Mouse (Mus musculus) bone marrow macrophage, adult 2 months (primary cell): ENCODE results near the gene Myh9. TPM values are rescaled to one million over a fixed set of nuclear protein-coding genes. Genes with fewer than 3 reads are reported as not detected.

ENCODE experiments used
- H3K27ac ChIP-seq: 2 replicates; pipeline ENCODE4 v1.5.1; 2012; ENCODE audit warnings: low read depth, low read length; ENCODE audit not compliant: insufficient read depth
- H3K4me1 ChIP-seq: 2 replicates; pipeline ENCODE4 v1.6.1; 2012; ENCODE audit warnings: low read length; ENCODE audit not compliant: control insufficient read depth, insufficient read depth
- H3K4me3 ChIP-seq: 2 replicates; pipeline ENCODE4 v1.5.1; 2012; ENCODE audit warnings: mild to moderate bottlenecking, low read length, moderate library complexity; ENCODE audit not compliant: insufficient read depth
- CTCF ChIP-seq: IDR thresholded peaks from 2 replicates; pipeline ENCODE4 v1.5.1; 2012; ENCODE audit warnings: low read depth, mild to moderate bottlenecking, low read length, moderate library complexity
- POLR2A ChIP-seq: IDR thresholded peaks from 2 replicates; pipeline ENCODE4 v1.6.1; 2012; ENCODE audit warnings: mild to moderate bottlenecking, low read depth, low read length, borderline replicate concordance
- polyA plus RNA-seq: library from polyadenylated mRNA; stranded (reverse); fragments of >200 nt; gene quantifications from 2 replicates; pipeline ENCODE4 v1.2.4, GENCODE M21; 2012; ENCODE audit not compliant: missing spikeins, insufficient read depth, insufficient read length

Gene Myh9
- polyA plus RNA-seq, 1 experiment: 194 TPM

DNA sequence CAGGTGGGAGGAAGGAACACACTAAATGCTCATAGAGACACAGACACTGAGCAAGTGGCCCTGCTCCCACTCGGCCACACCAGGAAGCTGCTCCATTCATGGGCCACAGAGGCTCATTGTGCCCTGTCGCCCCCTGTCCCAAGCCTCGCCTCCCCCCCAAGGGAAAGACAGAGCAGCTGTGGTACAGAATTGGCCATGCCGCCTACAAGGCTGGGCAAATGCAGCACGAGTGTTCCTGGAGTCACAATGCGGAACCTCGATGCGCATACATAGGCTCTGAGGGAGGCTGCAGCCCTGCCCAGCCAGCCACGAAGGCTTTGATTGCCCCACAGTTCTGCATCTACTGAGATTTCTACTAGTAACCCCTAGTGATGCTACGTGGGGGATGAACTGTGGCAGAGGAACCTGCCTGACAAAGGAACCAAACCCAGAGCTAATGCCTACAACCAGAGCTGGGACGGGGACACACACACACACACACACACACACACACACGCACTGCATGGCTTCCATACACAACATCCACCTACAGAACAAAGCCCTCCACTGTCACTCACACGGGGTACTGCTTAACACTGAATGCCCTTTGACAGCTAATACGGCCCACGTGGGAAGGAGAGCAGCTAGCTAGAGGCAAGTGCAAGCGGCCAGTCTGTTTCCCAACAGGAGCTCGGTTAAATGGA, 31.4 kb downstream of the Myh9 start:
- Histone ChIP-seq H3K4me3 (no peak overlapping the region), H3K27ac (no peak overlapping the region), H3K4me1 (peaks cover 51% of the 10 kb centered on the region)
- TF ChIP-seq POLR2A (no peak), CTCF (no peak)

DNA sequence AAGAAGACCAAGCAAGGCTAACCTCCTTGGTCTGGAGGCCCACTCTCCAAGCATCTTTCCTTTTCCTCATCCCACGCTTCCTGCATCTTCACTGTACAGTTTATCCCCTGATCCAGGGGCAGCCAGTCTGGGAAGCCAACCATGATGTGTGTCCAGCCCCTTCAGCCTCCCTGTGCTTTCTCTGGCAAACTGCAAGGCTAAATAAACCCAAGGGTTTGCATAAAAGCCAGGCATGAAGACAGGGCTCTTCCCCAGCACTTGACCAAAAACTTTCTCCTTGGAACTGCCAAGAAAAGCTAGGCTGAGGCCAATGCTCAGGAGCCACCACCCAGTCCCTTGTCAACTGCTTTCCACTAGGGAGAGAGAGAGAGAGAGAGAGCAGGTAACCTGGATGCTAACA, 32.5 kb downstream of the Myh9 start:
- Histone ChIP-seq H3K4me1 (peaks cover 51% of the 10 kb centered on the region), H3K27ac (no peak overlapping the region), H3K4me3 (no peak overlapping the region)
- TF ChIP-seq POLR2A (no peak), CTCF (no peak)

DNA sequence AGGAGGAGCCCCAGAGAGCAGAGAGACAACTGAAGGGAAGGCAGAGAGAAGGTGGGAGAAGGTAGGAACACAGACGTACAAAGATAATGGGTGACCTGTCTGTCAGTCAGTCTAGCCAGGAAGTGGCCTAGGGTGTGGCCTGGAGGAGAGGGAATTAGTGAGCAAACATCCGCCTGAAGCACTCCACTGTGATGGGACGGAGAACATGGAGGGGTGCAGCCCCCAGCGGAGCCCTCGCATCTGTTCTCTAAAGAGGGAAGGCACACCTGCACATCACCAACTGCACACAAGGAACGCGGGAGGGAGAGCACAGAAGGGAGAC, 34.8 kb downstream of the Myh9 start:
- TF ChIP-seq POLR2A (no peak), CTCF (no peak)
- H3K4me3 ChIP-seq: no peak overlapping the region
- peaks cover 56% of the 10 kb centered on the region for H3K4me1 ChIP-seq
- no peak overlapping the region for H3K27ac ChIP-seq

DNA sequence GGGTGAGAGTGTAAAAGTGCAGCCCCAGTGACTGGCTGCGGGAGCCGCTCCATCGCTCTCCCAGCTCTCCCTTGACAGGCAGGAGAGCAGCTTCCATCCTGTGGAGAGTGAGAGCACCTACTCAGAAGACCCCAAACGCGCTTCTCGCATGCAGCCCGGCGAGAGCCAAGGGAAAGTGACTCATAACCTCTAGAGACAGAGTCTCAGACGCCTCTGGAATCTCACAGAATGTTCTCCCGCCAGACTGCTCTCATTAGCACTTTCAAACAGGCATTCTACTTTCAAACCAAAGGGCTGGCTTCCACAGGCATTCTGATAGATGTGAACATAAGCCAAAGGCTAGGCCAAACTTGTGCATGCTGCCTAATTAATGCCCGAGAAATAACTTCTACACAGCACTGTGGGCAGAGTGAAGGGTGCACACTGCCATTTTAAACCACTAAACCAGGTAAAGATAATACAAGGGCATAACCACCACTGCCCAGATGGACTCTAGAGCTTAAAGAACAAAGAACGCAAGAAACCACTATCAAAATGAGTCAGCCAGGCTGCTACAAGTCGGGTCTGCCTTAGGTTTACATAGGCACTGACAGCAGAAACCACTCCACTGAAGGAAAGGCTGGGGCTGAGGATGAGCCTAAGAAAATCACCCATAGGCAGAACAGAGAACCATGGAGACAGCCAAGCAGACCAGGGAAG, 35.3 kb downstream of the Myh9 start:
- H3K4me1 ChIP-seq: peaks cover 61% of the 10 kb centered on the region
- TF ChIP-seq CTCF (no peak), POLR2A (no peak)
- no peak overlapping the region for H3K27ac ChIP-seq
- H3K4me3 ChIP-seq: no peak overlapping the region

DNA sequence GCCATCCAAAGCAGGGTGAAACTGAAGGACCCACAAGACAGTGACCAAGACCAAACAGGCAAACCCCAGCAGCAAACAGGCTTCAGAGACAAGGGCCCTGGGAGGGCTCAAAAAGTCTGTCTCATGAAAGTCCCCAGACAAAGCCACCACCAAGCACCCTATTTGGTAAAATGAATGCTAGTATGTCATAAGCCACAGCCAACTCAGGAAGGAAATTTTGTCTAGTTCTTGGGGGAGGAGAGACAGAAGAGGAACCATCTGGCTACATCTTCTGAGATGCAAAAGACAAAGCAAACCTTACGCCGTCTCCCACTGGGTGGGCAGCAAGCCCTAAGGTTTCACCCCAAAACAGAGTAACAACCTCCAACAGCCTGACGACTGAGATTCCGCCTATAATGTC, 36.3 kb downstream of the Myh9 start:
- Histone ChIP-seq H3K27ac (peak overlapping the region; percentile 30), H3K4me3 (no peak overlapping the region), H3K4me1 (peaks cover 71% of the 10 kb centered on the region)
- no peak for TF ChIP-seq POLR2A
- no peak for TF ChIP-seq CTCF

DNA sequence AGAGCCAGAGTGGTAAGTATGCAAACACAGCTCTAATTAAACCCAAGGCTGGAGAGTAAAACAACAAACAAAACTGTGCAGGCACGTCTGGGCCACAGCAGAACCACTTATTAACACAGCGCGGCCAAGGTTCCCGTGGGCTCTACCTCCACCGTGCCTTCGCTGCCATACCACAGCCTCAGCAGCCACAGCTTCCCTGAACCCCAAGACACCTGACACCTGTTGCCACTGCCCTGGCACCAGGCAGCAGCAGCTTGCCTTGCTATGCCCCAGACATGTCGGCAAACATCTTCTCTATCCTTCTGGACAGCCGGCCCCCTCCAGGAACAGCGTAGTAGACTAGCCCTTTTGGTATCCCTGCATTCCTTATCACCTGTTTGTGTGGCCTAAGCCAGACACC, 37.0 kb downstream of the Myh9 start:
- Histone ChIP-seq H3K4me1 (peaks cover 76% of the 10 kb centered on the region), H3K4me3 (no peak overlapping the region), H3K27ac (no peak overlapping the region)
- TF ChIP-seq POLR2A: no peak
- TF ChIP-seq CTCF: no peak

DNA sequence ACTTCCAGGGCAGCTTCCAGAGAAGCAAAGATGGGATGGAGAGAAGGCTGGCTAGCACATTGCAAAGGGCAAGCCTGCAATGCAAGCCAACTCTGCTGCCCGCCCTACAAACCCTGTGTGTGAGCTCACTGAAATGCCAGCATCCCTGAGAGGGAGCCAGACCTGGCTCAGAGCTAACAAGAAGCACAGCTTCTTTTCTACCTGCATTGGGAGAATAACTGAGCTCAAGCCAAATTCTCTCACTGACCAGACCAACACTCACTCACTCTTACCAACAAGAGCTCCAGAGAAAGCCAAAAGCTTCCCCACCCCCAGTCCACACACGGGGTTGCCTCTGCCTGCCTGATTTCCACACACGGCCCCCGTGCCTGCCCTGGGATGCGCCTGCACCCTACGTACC, 37.5 kb downstream of the Myh9 start:
- Histone ChIP-seq H3K4me3 (no peak overlapping the region), H3K4me1 (peaks cover 81% of the 10 kb centered on the region), H3K27ac (no peak overlapping the region)
- TF ChIP-seq POLR2A: no peak
- no peak for TF ChIP-seq CTCF

DNA sequence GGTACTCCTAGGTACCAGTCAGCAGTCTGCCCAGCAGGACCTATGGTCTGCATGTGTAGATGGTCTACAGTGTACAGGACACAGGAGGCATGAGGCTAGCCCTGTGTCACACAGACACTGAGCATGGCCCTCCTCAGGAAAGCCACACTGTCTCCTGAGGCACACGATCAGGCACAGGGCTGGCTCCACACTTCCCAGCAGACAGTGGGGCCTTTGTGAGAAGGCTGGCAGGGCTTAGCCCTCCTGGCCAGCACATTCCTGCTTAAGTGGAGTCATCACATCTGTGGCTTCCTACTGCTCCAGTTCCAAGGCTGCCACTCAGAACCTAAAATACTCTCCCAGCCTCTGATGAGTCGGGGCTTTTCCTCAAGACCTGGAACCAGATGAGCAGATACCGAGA, 38.2 kb downstream of the Myh9 start:
- Histone ChIP-seq H3K4me1 (peaks cover 88% of the 10 kb centered on the region), H3K4me3 (no peak overlapping the region), H3K27ac (no peak overlapping the region)
- TF ChIP-seq POLR2A (no peak), CTCF (no peak)

DNA sequence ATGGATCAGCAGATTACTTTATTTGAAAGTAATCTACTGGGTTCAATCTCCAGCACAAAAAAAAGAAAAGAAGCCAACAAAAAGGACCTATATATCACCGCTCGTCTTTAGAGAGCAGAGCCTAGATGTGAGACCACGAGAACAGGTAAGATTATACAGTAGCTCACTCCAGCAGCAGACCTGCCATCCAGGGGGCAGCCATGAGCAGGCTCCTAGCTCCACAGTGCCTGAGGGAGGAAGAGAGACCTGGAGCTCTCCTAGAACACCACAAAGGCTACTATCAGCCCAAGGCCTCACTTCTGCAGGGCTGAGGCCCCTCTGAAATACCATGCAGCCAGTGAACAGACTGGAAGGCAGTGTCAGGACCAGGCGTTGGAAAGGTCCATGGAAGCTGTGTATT, 39.0 kb downstream of the Myh9 start:
- Histone ChIP-seq H3K4me1 (peaks cover 95% of the 10 kb centered on the region), H3K4me3 (no peak overlapping the region), H3K27ac (no peak overlapping the region)
- TF ChIP-seq CTCF: no peak
- TF ChIP-seq POLR2A: no peak

DNA sequence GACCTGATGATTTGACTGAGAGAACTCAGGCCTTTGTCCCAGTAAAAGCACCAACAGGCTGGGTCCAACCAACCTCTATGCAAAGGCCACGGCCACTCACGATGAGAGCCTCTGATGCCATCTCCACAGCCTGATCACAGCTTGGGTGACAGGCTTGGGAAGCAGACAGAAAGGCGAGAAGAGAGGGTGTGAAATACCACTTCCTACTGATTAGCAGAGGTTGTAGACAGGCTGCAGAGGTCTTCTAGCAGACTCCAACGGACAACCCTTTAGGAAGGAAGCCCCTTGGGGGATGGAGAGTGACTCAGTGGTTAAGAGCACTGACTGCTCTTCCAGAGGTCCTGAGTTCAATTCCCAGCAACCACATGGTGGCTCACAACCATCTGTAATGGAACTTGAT, 40.8 kb downstream of the Myh9 start:
- Histone ChIP-seq H3K4me3 (no peak overlapping the region), H3K4me1 (peaks cover 85% of the 10 kb centered on the region), H3K27ac (peak overlapping the region; percentile 75)
- TF ChIP-seq POLR2A: no peak
- no peak for TF ChIP-seq CTCF

DNA sequence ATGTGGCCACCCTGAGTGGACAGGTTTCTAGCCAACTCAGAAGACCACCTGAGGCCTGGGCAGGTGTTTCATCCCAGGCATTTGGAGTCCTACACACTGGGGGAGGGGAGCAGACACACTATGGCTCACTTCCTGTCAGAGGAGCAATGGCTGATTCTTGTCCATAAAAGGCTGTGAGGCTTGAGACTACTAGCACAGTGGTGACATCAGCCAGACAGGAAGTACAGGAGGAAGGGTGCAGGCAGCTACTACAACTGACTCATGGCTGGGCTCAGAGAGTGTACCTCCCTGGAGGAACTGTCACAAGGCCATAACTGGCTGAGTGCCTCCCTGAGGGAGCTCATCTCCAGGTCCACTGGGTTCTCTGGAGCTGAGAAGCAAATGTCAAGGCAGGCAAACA, 41.5 kb downstream of the Myh9 start:
- H3K4me1 ChIP-seq: peaks cover 79% of the 10 kb centered on the region
- no peak for TF ChIP-seq CTCF
- H3K27ac ChIP-seq: peak overlapping the region; percentile 75
- no peak overlapping the region for H3K4me3 ChIP-seq
